Mouse (Mus musculus): Measurements from ENCODE around the gene Cacna1g.

- TF ChIP-seq CTCF (IDR thresholded peaks at IDR 0.05; ENCODE audit: low read depth, low read length) (no peak), TAL1 (conservative IDR thresholded peaks at IDR 0.05; ENCODE audit: low read depth, low read length) (no peak), POLR2AphosphoS5 (IDR thresholded peaks at IDR 0.05; ENCODE audit: insufficient replicate concordance, low read depth, low read length) (no peak)
Observed at GRCm38 (mm10) chr11:94474544-94474910, 529 bp upstream of the Cacna1g start.
